Mouse (Mus musculus) limb, embryonic 15.5 days (tissue): ENCODE measurements at regions not wholly inside any gene's neighbourhood (a gene's known extent, or its start where the extent isn't known, plus 50 kb on each side); places are given as distances from the start of the nearest gene placed in this dataset.

Source experiments
- ATAC-seq: fragments of 200-750 bp; cut with Nextera tagmentation; 2 replicates; pipeline ENCODE4 v1.8.0; 2017; ENCODE audit warnings: low read depth, moderate TSS enrichment; ENCODE audit not compliant: insufficient number of reproducible peaks, low FRiP score, low TSS enrichment
- H3K27ac ChIP-seq: fragments of 300-500 bp; sonication (generic); 2 replicates; pipeline ENCODE4 v1.5.1; 2015; ENCODE audit warnings: moderate library complexity, mild to moderate bottlenecking, inconsistent platforms
- H3K27me3 ChIP-seq: fragments of 300-500 bp; sonication (generic); 2 replicates; pipeline ENCODE4 v1.6.1; 2015; ENCODE audit warnings: inconsistent platforms
- H3K36me3 ChIP-seq: fragments of 300-500 bp; sonication (generic); 2 replicates; pipeline ENCODE4 v1.6.1; 2015; ENCODE audit warnings: inconsistent platforms
- H3K4me1 ChIP-seq: fragments of 300-500 bp; sonication (generic); 2 replicates; pipeline ENCODE4 v1.6.1; 2015; ENCODE audit warnings: inconsistent platforms
- H3K4me2 ChIP-seq: fragments of 300-500 bp; sonication (generic); 2 replicates; pipeline ENCODE4 v1.6.1; 2015; ENCODE audit warnings: mild to moderate bottlenecking, inconsistent platforms
- H3K4me3 ChIP-seq: fragments of 300-500 bp; sonication (generic); 2 replicates; pipeline ENCODE4 v1.5.1; 2015; ENCODE audit warnings: mild to moderate bottlenecking, inconsistent platforms
- H3K9ac ChIP-seq: fragments of 300-500 bp; sonication (generic); 2 replicates; pipeline ENCODE4 v1.6.1; 2015; ENCODE audit warnings: inconsistent platforms
- H3K9me3 ChIP-seq: fragments of 300-500 bp; sonication (generic); 2 replicates; pipeline ENCODE4 v1.6.1; 2016; ENCODE audit warnings: inconsistent platforms
- WGBS: fragments of 180-500 bp; shearing (Covaris S2); methylation state at CpG from one replicate; pipeline ENCODE4 v1.1.7; 2015; 5-methylcytosine and 5-hydroxymethylcytosine counted together

DNA sequence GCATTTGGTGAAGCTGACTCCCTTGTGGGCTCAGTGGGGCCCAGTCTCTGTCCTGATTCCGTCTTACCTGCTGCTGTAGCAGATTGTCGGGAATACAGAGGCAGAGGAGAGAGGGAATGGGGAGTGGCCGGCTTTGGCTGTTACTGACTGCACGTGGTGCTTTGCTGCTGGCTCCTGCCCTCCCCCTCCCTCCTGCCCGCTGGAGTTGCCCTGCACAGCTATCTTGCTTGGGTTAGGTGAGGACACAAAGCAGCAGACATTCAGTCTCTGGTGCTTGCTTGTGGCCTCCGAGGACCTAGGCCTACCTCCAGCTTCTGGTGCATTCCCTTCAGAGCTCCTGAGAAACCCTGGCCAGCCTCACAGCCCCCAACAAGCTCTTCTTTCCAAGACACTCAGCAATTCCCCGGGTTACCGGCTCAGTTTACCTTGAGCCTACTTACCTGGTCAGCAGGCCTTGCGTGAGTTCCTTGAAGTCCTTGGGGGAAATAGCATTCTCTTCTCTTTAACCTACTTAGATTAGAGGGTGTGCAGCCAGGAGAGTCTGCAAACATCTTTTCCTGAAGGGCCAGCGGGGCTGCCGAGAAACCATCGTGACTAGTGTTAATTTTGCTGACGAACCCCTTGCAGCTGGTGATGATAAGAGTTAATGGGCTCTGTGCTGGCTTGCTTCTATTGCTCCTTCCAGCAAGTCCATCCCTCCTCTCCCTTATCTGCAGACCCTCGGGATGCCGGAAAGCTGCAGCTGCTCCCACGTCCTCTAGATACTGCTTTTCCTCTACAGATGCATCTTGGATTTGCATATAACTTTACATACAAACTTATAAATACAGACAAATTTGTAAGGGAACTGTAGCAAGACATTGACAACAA is 1176.2 kb upstream of the A1bg start:
- Histone ChIP-seq H3K36me3 (no peaks in the 10 kb centered on the region), H3K27ac (no peak overlapping the region), H3K4me1 (peaks cover 4% of the 10 kb centered on the region; the same call in 1 of the 2 replicates), H3K9ac (no peak overlapping the region), H3K4me3 (no peak overlapping the region), H3K27me3 (no peaks in the 10 kb centered on the region; the same call in 1 of the 2 replicates), H3K9me3 (no peaks in the 10 kb centered on the region), H3K4me2 (no peak overlapping the region)
- ATAC-seq = no peak
- 44% methylated on average over 16 of the region's 16 CpGs for WGBS

- peaks cover 12% of the 10 kb centered on the region for H3K4me1 ChIP-seq
- ATAC-seq = no peak
- 87% methylated on average over 7 of the region's 7 CpGs for WGBS
- H3K4me2 ChIP-seq = no peak overlapping the region
- H3K9ac ChIP-seq = no peak overlapping the region
- H3K36me3 ChIP-seq = no peaks in the 10 kb centered on the region
- H3K4me3 ChIP-seq = no peak overlapping the region
- H3K9me3 ChIP-seq = no peaks in the 10 kb centered on the region
- H3K27me3 ChIP-seq = no peaks in the 10 kb centered on the region; the same call in 1 of the 2 replicates
- no peak overlapping the region for H3K27ac ChIP-seq
These were observed 1174.0 kb upstream of the A1bg start for GRCm38 (mm10) chr15:62096778-62097177.

- Histone ChIP-seq H3K9ac (no peak overlapping the region), H3K36me3 (no peaks in the 10 kb centered on the region), H3K9me3 (no peaks in the 10 kb centered on the region), H3K4me2 (no peak overlapping the region), H3K4me1 (peaks cover 12% of the 10 kb centered on the region), H3K27ac (no peak overlapping the region), H3K27me3 (no peaks in the 10 kb centered on the region; the same call in 1 of the 2 replicates), H3K4me3 (no peak overlapping the region)
- no peak for ATAC-seq
- WGBS = 81% methylated on average over 3 of the region's 3 CpGs
These were observed 1172.4 kb upstream of the A1bg start for GRCm38 (mm10) chr15:62095198-62095597.

DNA sequence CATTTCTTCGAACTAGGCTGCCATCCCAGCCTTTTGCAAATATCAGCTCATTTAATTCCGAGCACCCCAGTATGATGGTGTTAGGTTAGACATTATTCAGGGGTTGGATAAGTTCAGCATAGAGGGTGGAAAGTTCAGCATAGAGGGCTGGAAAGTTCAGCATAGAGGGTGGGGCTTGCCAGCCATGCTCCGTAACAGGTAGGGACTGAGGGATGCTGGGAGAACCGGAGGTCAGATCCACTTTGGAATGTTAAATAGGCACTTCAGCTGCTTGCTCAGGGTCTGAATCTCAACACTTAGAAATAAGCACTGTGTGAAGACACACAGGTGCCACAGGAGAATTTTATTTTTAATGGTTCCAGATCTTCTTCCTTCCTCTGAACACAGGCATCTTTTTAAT is 1170.9 kb upstream of the A1bg start:
- no peak overlapping the region for H3K4me2 ChIP-seq
- ATAC-seq = no peak
- no peaks in the 10 kb centered on the region for H3K9me3 ChIP-seq
- H3K27me3 ChIP-seq = no peaks in the 10 kb centered on the region; the same call in 1 of the 2 replicates
- no peaks in the 10 kb centered on the region for H3K36me3 ChIP-seq
- H3K4me3 ChIP-seq = no peak overlapping the region
- peaks cover 8% of the 10 kb centered on the region for H3K4me1 ChIP-seq
- no peak overlapping the region for H3K9ac ChIP-seq
- WGBS = 73% methylated on average over 4 of the region's 4 CpGs
- H3K27ac ChIP-seq = no peak overlapping the region

GRCm38 (mm10) chr15:62092671-62093185 is 1169.9 kb upstream of the A1bg start:
- H3K36me3 ChIP-seq = no peaks in the 10 kb centered on the region
- no peaks in the 10 kb centered on the region for H3K9me3 ChIP-seq
- H3K4me3 ChIP-seq = no peak overlapping the region
- ATAC-seq = peak; percentile 56; the same call in 1 of the 2 replicates
- H3K27me3 ChIP-seq = no peaks in the 10 kb centered on the region
- peaks cover 10% of the 10 kb centered on the region for H3K4me1 ChIP-seq
- 9% methylated on average over 5 of the region's 5 CpGs for WGBS
- H3K4me2 ChIP-seq = no peak overlapping the region
- H3K27ac ChIP-seq = no peak overlapping the region
- no peak overlapping the region for H3K9ac ChIP-seq

DNA sequence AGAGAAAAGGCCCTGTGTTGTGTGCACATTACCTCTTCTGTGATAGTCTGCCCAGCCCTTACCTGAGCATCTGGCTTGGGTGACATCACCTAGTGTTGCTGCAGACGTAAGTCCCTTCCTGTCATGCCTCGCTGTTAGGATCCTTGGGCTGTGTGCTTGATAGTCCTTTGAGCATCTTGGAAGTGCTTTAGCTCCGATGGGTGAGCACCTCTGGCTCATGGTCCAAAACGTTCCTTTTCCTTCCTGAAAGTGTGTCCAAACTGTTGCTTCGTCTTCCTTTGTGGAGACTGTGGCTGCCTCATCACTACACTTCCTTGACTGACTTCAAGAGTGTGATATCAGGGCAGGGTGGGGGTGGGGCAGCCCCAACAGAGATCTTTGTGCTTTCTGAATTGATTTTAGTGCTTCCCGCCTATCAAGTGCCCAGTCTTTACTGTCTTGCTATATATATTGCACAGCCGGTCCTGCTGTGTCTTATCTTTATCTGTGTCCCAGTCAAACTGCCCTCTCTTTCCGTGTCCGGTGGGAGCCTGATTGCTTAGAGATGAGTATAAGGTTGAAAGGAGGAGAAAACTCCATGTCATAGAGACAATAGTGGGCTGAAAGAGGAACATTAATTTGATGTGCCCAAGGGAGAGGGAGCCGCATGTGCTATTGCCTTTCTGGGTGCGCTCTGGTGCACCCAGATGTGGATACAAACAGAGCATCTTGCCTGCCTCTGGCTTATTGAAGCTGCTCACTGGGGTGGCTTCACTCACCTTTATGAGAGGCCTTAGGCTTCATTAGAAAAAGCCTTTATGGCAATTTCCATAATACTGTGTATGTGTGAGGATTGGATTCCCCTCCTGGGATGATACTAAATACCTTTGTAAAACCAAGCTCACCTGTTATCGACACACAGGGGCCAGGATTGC is 1169.2 kb upstream of the A1bg start:
- H3K4me3 ChIP-seq = no peak overlapping the region
- no peaks in the 10 kb centered on the region for H3K27me3 ChIP-seq
- no peaks in the 10 kb centered on the region for H3K36me3 ChIP-seq
- 58% methylated on average over 12 of the region's 12 CpGs for WGBS
- H3K4me2 ChIP-seq = no peak overlapping the region
- no peaks in the 10 kb centered on the region for H3K9me3 ChIP-seq
- H3K27ac ChIP-seq = no peak overlapping the region
- H3K9ac ChIP-seq = no peak overlapping the region
- peaks cover 14% of the 10 kb centered on the region for H3K4me1 ChIP-seq
- ATAC-seq = no peak

- ATAC-seq = no peak
- no peaks in the 10 kb centered on the region for H3K9me3 ChIP-seq
- no peaks in the 10 kb centered on the region for H3K36me3 ChIP-seq
- 93% methylated on average over 5 of the region's 5 CpGs for WGBS
- H3K9ac ChIP-seq = no peak overlapping the region
- H3K27ac ChIP-seq = no peak overlapping the region
- H3K4me3 ChIP-seq = no peak overlapping the region
- no peaks in the 10 kb centered on the region for H3K27me3 ChIP-seq
- H3K4me1 ChIP-seq = peaks cover 14% of the 10 kb centered on the region
- H3K4me2 ChIP-seq = no peak overlapping the region
These were observed 1168.3 kb upstream of the A1bg start for GRCm38 (mm10) chr15:62091144-62091543.

DNA sequence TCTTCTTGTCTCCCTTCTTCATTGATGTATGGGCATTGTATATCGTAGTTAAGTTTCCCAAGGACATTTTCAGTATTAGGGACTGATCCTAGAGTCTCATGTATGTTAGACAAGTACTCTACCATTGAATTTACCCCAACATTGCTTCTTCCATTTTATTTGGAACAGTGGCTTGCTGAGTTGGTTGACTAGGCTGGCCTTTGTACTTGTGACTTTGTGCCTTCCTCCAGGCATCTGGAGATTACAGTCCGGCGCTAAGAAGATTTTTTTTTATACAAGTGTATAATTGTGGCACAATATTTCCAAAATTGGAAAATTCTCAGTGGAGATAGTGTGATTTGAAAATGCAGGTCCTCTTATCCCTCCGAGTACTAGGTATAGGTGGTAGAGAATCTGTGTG is 1165.5 kb upstream of the A1bg start:
- no peaks in the 10 kb centered on the region for H3K36me3 ChIP-seq
- no peak overlapping the region for H3K4me3 ChIP-seq
- no peak overlapping the region for H3K4me2 ChIP-seq
- ATAC-seq = no peak
- H3K9ac ChIP-seq = no peak overlapping the region
- H3K9me3 ChIP-seq = no peaks in the 10 kb centered on the region
- H3K27me3 ChIP-seq = no peaks in the 10 kb centered on the region
- H3K4me1 ChIP-seq = peaks cover 14% of the 10 kb centered on the region
- WGBS = 95% methylated on average over 4 of the region's 4 CpGs
- H3K27ac ChIP-seq = no peak overlapping the region

DNA sequence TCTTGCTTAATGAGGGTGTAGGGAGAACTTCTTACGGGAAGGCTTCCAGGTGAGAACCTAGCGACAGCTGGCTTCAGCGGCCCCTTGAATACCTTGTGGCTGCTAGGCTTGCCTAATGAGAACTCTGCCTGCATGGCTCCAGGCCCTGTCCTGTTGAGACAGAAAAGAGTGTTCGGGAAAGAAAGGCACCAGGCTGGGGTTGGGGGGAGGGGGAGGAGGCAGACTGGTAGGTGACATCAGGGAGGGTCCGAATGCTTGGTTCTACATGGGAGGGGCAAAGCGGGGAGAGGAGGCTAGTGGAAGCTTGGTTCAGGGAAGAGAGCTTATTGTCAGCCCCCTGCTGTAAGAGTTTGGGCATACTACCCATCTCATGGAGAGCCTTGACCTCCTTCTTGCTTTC is 1164.9 kb upstream of the A1bg start:
- Histone ChIP-seq H3K27me3 (no peaks in the 10 kb centered on the region), H3K4me1 (peaks cover 10% of the 10 kb centered on the region), H3K4me2 (no peak overlapping the region), H3K9ac (no peak overlapping the region), H3K9me3 (no peaks in the 10 kb centered on the region), H3K36me3 (no peaks in the 10 kb centered on the region), H3K4me3 (no peak overlapping the region), H3K27ac (no peak overlapping the region)
- WGBS = 47% methylated on average over 6 of the region's 6 CpGs
- ATAC-seq = no peak

- H3K27me3 ChIP-seq = no peaks in the 10 kb centered on the region
- H3K9me3 ChIP-seq = no peaks in the 10 kb centered on the region
- H3K9ac ChIP-seq = no peak overlapping the region
- no peak overlapping the region for H3K27ac ChIP-seq
- no peak overlapping the region for H3K4me3 ChIP-seq
- peaks cover 6% of the 10 kb centered on the region; the same call in 1 of the 2 replicates for H3K4me1 ChIP-seq
- no peak for ATAC-seq
- H3K4me2 ChIP-seq = no peak overlapping the region
- 80% methylated on average over 3 of the region's 3 CpGs for WGBS
- H3K36me3 ChIP-seq = no peaks in the 10 kb centered on the region
These were observed 1163.2 kb upstream of the A1bg start for GRCm38 (mm10) chr15:62086037-62086436.

- peaks cover 13% of the 10 kb centered on the region for H3K4me1 ChIP-seq
- H3K4me3 ChIP-seq = no peak overlapping the region
- no peaks in the 10 kb centered on the region for H3K27me3 ChIP-seq
- H3K36me3 ChIP-seq = no peaks in the 10 kb centered on the region
- 71% methylated on average over 3 of the region's 3 CpGs for WGBS
- no peaks in the 10 kb centered on the region for H3K9me3 ChIP-seq
- H3K4me2 ChIP-seq = no peak overlapping the region
- H3K27ac ChIP-seq = no peak overlapping the region
- no peak overlapping the region for H3K9ac ChIP-seq
- ATAC-seq = no peak
These were observed 1160.5 kb upstream of the A1bg start for GRCm38 (mm10) chr15:62083347-62083746.

- H3K4me1 ChIP-seq = peaks cover 8% of the 10 kb centered on the region
- no peaks in the 10 kb centered on the region for H3K36me3 ChIP-seq
- no peak for ATAC-seq
- no peak overlapping the region for H3K4me3 ChIP-seq
- WGBS = 93% methylated on average over 2 of the region's 2 CpGs
- H3K9ac ChIP-seq = no peak overlapping the region
- no peak overlapping the region for H3K4me2 ChIP-seq
- H3K27ac ChIP-seq = no peak overlapping the region
- H3K27me3 ChIP-seq = no peaks in the 10 kb centered on the region
- no peaks in the 10 kb centered on the region for H3K9me3 ChIP-seq
These were observed 1159.7 kb upstream of the A1bg start for GRCm38 (mm10) chr15:62082539-62082938.
